Mouse (Mus musculus): ENCODE results near the gene Tmed2. TPM values are rescaled to one million over a fixed set of nuclear protein-coding genes. Genes with fewer than 3 reads are reported as not detected.

Tmed2 gene
- polyA plus RNA-seq, 1 experiment from 2014 or later = 502 TPM

GRCm38 (mm10) chr5:124503742-124504141 lies 36.8 kb upstream of the Tmed2 start:
- H3K4me1 ChIP-seq (replicated peaks) = peaks cover 13% of the 10 kb centered on the region
- WGBS = 53% methylated on average over 14 of the region's 14 CpGs
- no peak overlapping the region for H3K9ac ChIP-seq
- H3K4me3 ChIP-seq = no peak overlapping the region
- no peaks in the 10 kb centered on the region for H3K9me3 ChIP-seq (replicated peaks)
- H3K27ac ChIP-seq (ENCODE audit: poor library complexity, severe bottlenecking) = no peak overlapping the region
- no peaks in the 10 kb centered on the region for H3K27me3 ChIP-seq (replicated peaks)
- ATAC-seq (ENCODE audit: insufficient number of reproducible peaks, low FRiP score) = no peak
- peaks cover 63% of the 10 kb centered on the region for H3K36me3 ChIP-seq
- H3K4me2 ChIP-seq = no peak overlapping the region

- Histone ChIP-seq H3K4me1 (replicated peaks) (peaks cover 18% of the 10 kb centered on the region), H3K4me3 (no peak overlapping the region), H3K27me3 (replicated peaks) (no peaks in the 10 kb centered on the region), H3K4me2 (no peak overlapping the region), H3K27ac (ENCODE audit: poor library complexity, severe bottlenecking) (no peak overlapping the region), H3K9me3 (replicated peaks) (no peaks in the 10 kb centered on the region), H3K36me3 (peaks cover 68% of the 10 kb centered on the region), H3K9ac (no peak overlapping the region)
- ATAC-seq (ENCODE audit: insufficient number of reproducible peaks, low FRiP score) = no peak
- 88% methylated on average over 4 of the region's 4 CpGs for WGBS
Observed at GRCm38 (mm10) chr5:124505235-124505634, 35.3 kb upstream of the Tmed2 start.

- WGBS = 62% methylated on average over 10 of the region's 10 CpGs
- no peak for ATAC-seq (ENCODE audit: insufficient number of reproducible peaks, low FRiP score)
- H3K9ac ChIP-seq = no peak overlapping the region
Observed at GRCm38 (mm10) chr5:124506731-124507359, 33.6 kb upstream of the Tmed2 start.

GRCm38 (mm10) chr5:124509200-124509599 lies 31.3 kb upstream of the Tmed2 start:
- ATAC-seq (ENCODE audit: insufficient number of reproducible peaks, low FRiP score) = no peak
- no peak overlapping the region for H3K4me3 ChIP-seq
- H3K4me1 ChIP-seq (replicated peaks) = peaks cover 28% of the 10 kb centered on the region
- H3K36me3 ChIP-seq = peaks cover 68% of the 10 kb centered on the region
- no peaks in the 10 kb centered on the region for H3K27me3 ChIP-seq (replicated peaks)
- 0 out of 2 replicates have a peak overlapping the region, but pooled peaks have one; percentile 15 for H3K4me2 ChIP-seq
- no peaks in the 10 kb centered on the region for H3K9me3 ChIP-seq (replicated peaks)
- H3K9ac ChIP-seq = no peak overlapping the region
- WGBS = 96% methylated on average over 6 of the region's 6 CpGs
- peak overlapping the region; percentile 47 for H3K27ac ChIP-seq (ENCODE audit: poor library complexity, severe bottlenecking)

More at GRCm38 (mm10) chr5:124506731-124507359, 33.6 kb upstream of the Tmed2 start:
- Histone ChIP-seq H3K27ac (ENCODE audit: poor library complexity, severe bottlenecking) (no peak overlapping the region), H3K9me3 (replicated peaks) (no peaks in the 10 kb centered on the region), H3K4me2 (no peak overlapping the region), H3K36me3 (peaks cover 68% of the 10 kb centered on the region), H3K4me1 (replicated peaks) (peaks cover 25% of the 10 kb centered on the region), H3K4me3 (no peak overlapping the region), H3K27me3 (replicated peaks) (no peaks in the 10 kb centered on the region)

GRCm38 (mm10) chr5:124509742-124510237 lies 30.7 kb upstream of the Tmed2 start:
- 0 out of 2 replicates have a peak overlapping the region, but pooled peaks have one; percentile 15 for H3K4me2 ChIP-seq
- peaks cover 69% of the 10 kb centered on the region for H3K36me3 ChIP-seq
- peak; percentile 66 for ATAC-seq (ENCODE audit: insufficient number of reproducible peaks, low FRiP score)

GRCm38 (mm10) chr5:124510536-124511050 lies 29.9 kb upstream of the Tmed2 start:
- H3K27me3 ChIP-seq (replicated peaks) = no peaks in the 10 kb centered on the region
- H3K9me3 ChIP-seq (replicated peaks) = no peaks in the 10 kb centered on the region
- peaks cover 68% of the 10 kb centered on the region for H3K36me3 ChIP-seq
- peaks cover 28% of the 10 kb centered on the region for H3K4me1 ChIP-seq (replicated peaks)
- no peak overlapping the region for H3K4me3 ChIP-seq
- peak overlapping the region; percentile 17; the same call in 1 of the 2 replicates for H3K9ac ChIP-seq
- WGBS = 79% methylated on average over 10 of the region's 10 CpGs
- H3K27ac ChIP-seq (ENCODE audit: poor library complexity, severe bottlenecking) = peak overlapping the region; percentile 12; the same call in 1 of the 2 replicates
- no peak overlapping the region for H3K4me2 ChIP-seq
- ATAC-seq (ENCODE audit: insufficient number of reproducible peaks, low FRiP score) = no peak

More at GRCm38 (mm10) chr5:124509742-124510237, 30.7 kb upstream of the Tmed2 start:
- H3K9me3 ChIP-seq (replicated peaks) = no peaks in the 10 kb centered on the region
- no peaks in the 10 kb centered on the region for H3K27me3 ChIP-seq (replicated peaks)
- peak overlapping the region; percentile 47 for H3K27ac ChIP-seq (ENCODE audit: poor library complexity, severe bottlenecking)
- WGBS = 51% methylated on average over 12 of the region's 12 CpGs
- peaks cover 28% of the 10 kb centered on the region for H3K4me1 ChIP-seq (replicated peaks)
- H3K4me3 ChIP-seq = no peak overlapping the region
- H3K9ac ChIP-seq = no peak overlapping the region

GRCm38 (mm10) chr5:124515789-124516188 lies 24.7 kb upstream of the Tmed2 start:
- H3K36me3 ChIP-seq = peaks cover 87% of the 10 kb centered on the region
- WGBS = 80% methylated on average over 5 of the region's 5 CpGs

GRCm38 (mm10) chr5:124518648-124519047 lies 21.8 kb upstream of the Tmed2 start:
- peaks cover 73% of the 10 kb centered on the region for H3K36me3 ChIP-seq
- no peaks in the 10 kb centered on the region for H3K27me3 ChIP-seq (replicated peaks)
- H3K4me2 ChIP-seq = no peak overlapping the region
- no peak overlapping the region; the same call in 1 of the 2 replicates for H3K9ac ChIP-seq
- 80% methylated on average over 10 of the region's 10 CpGs for WGBS
- no peak for ATAC-seq (ENCODE audit: insufficient number of reproducible peaks, low FRiP score)
- H3K9me3 ChIP-seq (replicated peaks) = no peaks in the 10 kb centered on the region
- no peak overlapping the region for H3K27ac ChIP-seq (ENCODE audit: poor library complexity, severe bottlenecking)
- no peak overlapping the region for H3K4me3 ChIP-seq
- no peaks in the 10 kb centered on the region for H3K4me1 ChIP-seq (replicated peaks)

More at GRCm38 (mm10) chr5:124515789-124516188, 24.7 kb upstream of the Tmed2 start:
- Histone ChIP-seq H3K9ac (no peak overlapping the region), H3K4me1 (replicated peaks) (0 out of 2 replicates have a peak, but pooled peaks cover 5% of the 10 kb centered on the region), H3K27me3 (replicated peaks) (no peaks in the 10 kb centered on the region), H3K9me3 (replicated peaks) (no peaks in the 10 kb centered on the region), H3K27ac (ENCODE audit: poor library complexity, severe bottlenecking) (no peak overlapping the region), H3K4me3 (no peak overlapping the region), H3K4me2 (no peak overlapping the region)
- ATAC-seq (ENCODE audit: insufficient number of reproducible peaks, low FRiP score) = no peak

- Histone ChIP-seq H3K4me3 (no peak overlapping the region), H3K9me3 (replicated peaks) (no peaks in the 10 kb centered on the region), H3K27me3 (replicated peaks) (no peaks in the 10 kb centered on the region), H3K4me2 (no peak overlapping the region), H3K4me1 (replicated peaks) (0 out of 2 replicates have a peak, but pooled peaks cover 4% of the 10 kb centered on the region), H3K27ac (ENCODE audit: poor library complexity, severe bottlenecking) (no peak overlapping the region), H3K9ac (no peak overlapping the region), H3K36me3 (peaks cover 68% of the 10 kb centered on the region)
- WGBS = 84% methylated on average over 4 of the region's 4 CpGs
- ATAC-seq (ENCODE audit: insufficient number of reproducible peaks, low FRiP score) = no peak
Observed at GRCm38 (mm10) chr5:124521588-124521987, 18.9 kb upstream of the Tmed2 start.

- no peak overlapping the region for H3K9ac ChIP-seq
- no peak overlapping the region for H3K4me2 ChIP-seq
- H3K4me1 ChIP-seq (replicated peaks) = peaks cover 4% of the 10 kb centered on the region
- H3K27me3 ChIP-seq (replicated peaks) = no peaks in the 10 kb centered on the region
- 93% methylated on average over 8 of the region's 8 CpGs for WGBS
- no peak overlapping the region for H3K4me3 ChIP-seq
- no peaks in the 10 kb centered on the region for H3K9me3 ChIP-seq (replicated peaks)
- no peak for ATAC-seq (ENCODE audit: insufficient number of reproducible peaks, low FRiP score)
- no peak overlapping the region for H3K27ac ChIP-seq (ENCODE audit: poor library complexity, severe bottlenecking)
- H3K36me3 ChIP-seq = peaks cover 65% of the 10 kb centered on the region
Observed at GRCm38 (mm10) chr5:124523032-124523431, 17.5 kb upstream of the Tmed2 start.

- H3K27ac ChIP-seq (ENCODE audit: poor library complexity, severe bottlenecking) = no peak overlapping the region
- no peak overlapping the region for H3K9ac ChIP-seq
- ATAC-seq (ENCODE audit: insufficient number of reproducible peaks, low FRiP score) = no peak
- H3K9me3 ChIP-seq (replicated peaks) = no peaks in the 10 kb centered on the region
- H3K4me3 ChIP-seq = no peak overlapping the region
- whole genome bisulfite sequencing = 79% methylated on average over 5 of the region's 5 CpGs
- peaks cover 47% of the 10 kb centered on the region for H3K36me3 ChIP-seq
- no peak overlapping the region for H3K4me2 ChIP-seq
- H3K4me1 ChIP-seq (replicated peaks) = peaks cover 23% of the 10 kb centered on the region
- H3K27me3 ChIP-seq (replicated peaks) = no peaks in the 10 kb centered on the region
Observed at GRCm38 (mm10) chr5:124524943-124525342, 15.6 kb upstream of the Tmed2 start.

Measured in heart, embryonic 12.5 days (tissue).